Mouse (Mus musculus) embryonic fibroblast, embryonic 13.5 days (primary cell): ENCODE results near the gene Lin28b. TPM values are rescaled to one million over a fixed set of nuclear protein-coding genes. Genes with fewer than 3 reads are reported as not detected.
A peak's percentile ranks its signal among the peaks of the same experiment; 100 is the strongest.

Experiments used
- H3K27ac ChIP-seq: 2 replicates; pipeline ENCODE4 v1.5.1; 2012; ENCODE audit warnings: low read length, control low read depth, inconsistent platforms; ENCODE audit not compliant: insufficient read depth
- H3K4me1 ChIP-seq: 2 replicates; pipeline ENCODE4 v1.6.1; 2011; ENCODE audit warnings: low read length; ENCODE audit not compliant: control insufficient read depth, insufficient read depth
- H3K4me3 ChIP-seq: 2 replicates; pipeline ENCODE4 v1.5.1; 2011; ENCODE audit warnings: mild to moderate bottlenecking, control low read depth, low read length; ENCODE audit not compliant: insufficient read depth
- CTCF ChIP-seq: IDR thresholded peaks from 2 replicates; pipeline ENCODE4 v1.5.1; 2011; ENCODE audit warnings: mild to moderate bottlenecking, control low read depth, low read length, moderate library complexity, borderline replicate concordance; ENCODE audit not compliant: insufficient read depth
- POLR2A ChIP-seq: IDR thresholded peaks from 2 replicates; pipeline ENCODE4 v1.6.1; 2011; ENCODE audit warnings: low read depth, mild to moderate bottlenecking, control low read depth, low read length, moderate library complexity
- polyA plus RNA-seq: library from polyadenylated mRNA; stranded (reverse); fragments of >200 nt; gene quantifications from 2 replicates; pipeline ENCODE4 v1.2.4, GENCODE M21; 2011; ENCODE audit warnings: low read depth; ENCODE audit not compliant: missing spikeins, insufficient read length

The Lin28b gene
- polyA plus RNA-seq, result 0.09 TPM in 1 of 2 replicates, not detected in the other

DNA sequence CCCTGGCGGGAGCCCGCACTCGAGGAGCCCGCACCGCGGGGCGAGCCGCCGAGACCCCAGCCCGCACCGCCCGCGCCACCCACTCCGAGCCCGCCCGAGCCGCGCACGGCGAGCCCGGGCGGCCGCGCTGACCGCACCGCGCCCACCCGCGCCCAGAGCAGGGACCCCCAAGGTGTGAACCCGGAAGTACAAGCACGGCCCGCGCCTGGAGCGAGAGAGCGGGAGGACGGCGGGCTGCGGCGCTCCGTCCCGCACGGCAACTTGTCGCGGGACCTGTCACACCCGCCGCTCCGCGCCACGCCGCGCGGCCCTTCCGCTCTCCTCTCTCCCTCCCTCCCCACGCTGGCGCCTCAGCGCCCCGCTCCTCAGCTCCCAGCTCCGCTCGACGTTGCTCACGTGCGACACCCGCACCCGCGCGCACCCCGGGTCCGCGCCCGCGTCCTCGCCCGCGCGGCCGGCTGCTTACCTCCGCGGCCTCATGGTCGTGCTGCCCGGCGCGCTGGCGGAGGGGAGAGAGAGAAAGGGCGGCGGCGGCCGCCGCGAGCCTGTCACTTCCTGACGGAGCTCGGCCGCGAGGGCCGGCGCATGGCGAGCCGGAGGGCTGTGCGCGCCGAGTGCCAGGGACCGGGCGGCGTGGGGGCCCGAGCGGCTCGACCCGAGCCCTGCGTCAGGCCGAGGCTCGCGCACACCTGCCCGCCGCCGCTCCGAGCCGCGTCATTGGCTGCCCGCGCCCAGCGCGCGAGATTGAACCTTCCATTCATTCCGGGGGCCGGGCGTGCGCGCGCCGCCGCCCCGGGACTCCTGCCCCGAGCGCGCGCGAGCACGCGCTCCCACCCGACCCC lies at the start of gene Lin28b:
Lin28b (minus strand) TSS at position 635 of the 842 bp plus-strand sequence.
- no peaks in the 10 kb centered on the region for H3K4me1 ChIP-seq
- no peak within 1 kb of the TSS for H3K27ac ChIP-seq
- TF ChIP-seq CTCF (no peak), POLR2A (no peak)
- H3K4me3 ChIP-seq, result peak within 1 kb of the TSS; percentile 58

DNA sequence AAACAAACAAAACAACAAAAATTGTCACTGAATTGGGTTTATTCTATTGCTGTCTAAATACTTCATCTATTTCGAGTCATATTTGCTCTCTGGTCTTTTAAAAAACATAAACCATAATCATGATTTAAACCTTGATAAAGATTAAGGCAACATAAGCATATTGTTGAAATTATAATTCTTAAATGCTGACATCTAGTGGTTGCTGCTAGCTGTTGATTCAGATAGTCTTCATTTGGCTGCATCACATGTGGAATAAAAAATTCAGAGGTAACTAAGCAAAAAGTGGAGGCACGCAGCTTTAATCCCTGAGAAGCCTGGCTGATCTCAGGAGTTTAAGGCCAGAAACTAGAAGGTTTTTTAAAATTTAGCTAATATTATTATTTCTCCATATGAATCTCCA lies 25.6 kb upstream of the Lin28b start:
- no peak for TF ChIP-seq CTCF
- TF ChIP-seq POLR2A, result no peak
- no peak overlapping the region for H3K27ac ChIP-seq
- H3K4me3 ChIP-seq, result no peak overlapping the region
- H3K4me1 ChIP-seq, result no peaks in the 10 kb centered on the region

DNA sequence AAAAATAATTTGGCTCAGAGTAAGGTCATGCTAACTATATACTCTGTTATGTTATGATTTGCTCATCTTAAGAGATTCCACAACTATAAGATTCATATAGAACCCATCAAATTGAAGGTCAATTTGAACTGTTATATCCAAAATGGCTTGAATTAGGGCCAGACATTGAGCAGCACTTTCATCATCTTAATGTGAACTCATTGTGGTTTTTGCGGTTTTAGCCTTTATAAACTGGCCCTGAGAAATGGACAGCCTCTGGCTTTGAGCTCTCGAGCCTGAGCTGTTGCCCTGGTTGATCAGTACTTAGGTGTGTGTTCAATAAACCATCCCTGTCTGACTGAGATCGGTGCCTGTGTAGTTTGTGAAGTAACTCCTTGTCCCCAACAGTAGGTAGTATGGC lies 24.5 kb upstream of the Lin28b start:
- TF ChIP-seq CTCF (no peak), POLR2A (no peak)

DNA sequence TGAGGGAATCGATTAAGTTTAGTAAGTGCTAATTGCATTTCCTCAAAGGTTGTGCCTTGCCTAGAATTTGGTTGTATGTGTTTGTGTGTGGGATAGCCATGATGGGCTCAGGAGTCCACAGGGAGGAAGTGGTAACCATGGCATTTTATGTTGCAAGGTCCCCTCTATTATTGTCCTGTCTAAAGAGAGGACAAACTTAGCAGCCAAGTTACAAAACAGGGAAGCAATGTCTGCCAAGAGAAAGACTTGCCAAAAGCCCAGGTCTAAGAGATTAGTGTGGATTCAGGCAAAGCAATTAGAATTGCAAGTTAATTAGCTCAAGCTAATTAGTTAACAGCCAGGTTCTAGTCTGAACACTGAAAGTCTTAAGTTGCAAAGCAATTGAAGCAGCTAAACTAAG lies 14.1 kb upstream of the Lin28b start:
- no peaks in the 10 kb centered on the region for H3K4me1 ChIP-seq
- no peak overlapping the region for H3K4me3 ChIP-seq
- no peak overlapping the region for H3K27ac ChIP-seq
- no peak for TF ChIP-seq POLR2A
- TF ChIP-seq CTCF, result no peak

More for the DNA sequence above, 24.5 kb upstream of the Lin28b start:
- Histone ChIP-seq H3K27ac (no peak overlapping the region), H3K4me1 (no peaks in the 10 kb centered on the region), H3K4me3 (no peak overlapping the region)

DNA sequence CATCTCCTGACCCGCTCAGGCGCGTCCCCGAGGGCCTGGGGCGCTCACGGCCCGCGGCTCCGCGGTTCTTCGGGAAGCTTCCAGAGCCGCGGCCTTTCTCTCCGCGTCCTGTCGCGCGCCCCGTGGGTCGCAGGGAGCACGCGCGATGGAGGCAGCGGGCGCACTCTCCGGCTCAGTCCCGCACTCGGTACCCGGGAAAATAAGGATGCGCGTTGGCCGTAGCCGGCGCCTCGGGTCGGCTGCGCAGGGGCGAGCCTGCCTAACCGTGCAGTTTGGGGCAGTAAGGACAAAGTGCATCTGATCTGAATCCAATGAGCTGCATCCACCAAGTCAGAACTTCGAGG lies 380 bp upstream of the Lin28b start:
- peak overlapping the region; percentile 58 for H3K4me3 ChIP-seq

DNA sequence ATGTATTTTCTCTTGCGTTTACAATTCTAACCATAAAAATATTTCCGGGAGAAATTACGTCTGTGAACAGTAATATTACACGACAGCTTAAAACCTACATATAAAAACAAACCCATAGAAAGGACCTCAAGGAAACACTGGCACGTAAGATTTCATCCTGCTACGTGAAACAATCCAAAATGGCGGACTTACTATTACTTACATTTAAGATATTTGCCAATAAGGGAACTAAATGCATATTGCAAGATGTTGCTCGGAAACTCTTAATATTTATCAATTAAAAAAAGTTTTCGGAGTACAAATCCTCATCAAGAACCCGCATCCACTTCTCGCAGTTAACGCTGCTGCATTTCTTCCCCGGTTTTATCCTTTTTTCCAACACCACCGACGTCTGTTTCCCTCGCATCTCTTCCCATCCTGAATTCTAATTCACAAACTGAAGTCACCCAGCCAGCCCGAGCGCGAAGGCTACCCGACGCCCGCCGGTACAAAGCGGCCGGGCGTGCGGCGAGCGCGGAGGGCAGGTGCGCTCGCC lies 902 bp downstream of the Lin28b start:
- H3K4me1 ChIP-seq, result no peaks in the 10 kb centered on the region
- no peak overlapping the region for H3K27ac ChIP-seq
- TF ChIP-seq POLR2A, result no peak
- TF ChIP-seq CTCF, result no peak
- peak overlapping the region; percentile 16; the same call in 1 of the 2 replicates for H3K4me3 ChIP-seq

More for the DNA sequence above, 380 bp upstream of the Lin28b start:
- no peak overlapping the region for H3K27ac ChIP-seq
- no peak for TF ChIP-seq CTCF
- no peak for TF ChIP-seq POLR2A
- no peaks in the 10 kb centered on the region for H3K4me1 ChIP-seq

DNA sequence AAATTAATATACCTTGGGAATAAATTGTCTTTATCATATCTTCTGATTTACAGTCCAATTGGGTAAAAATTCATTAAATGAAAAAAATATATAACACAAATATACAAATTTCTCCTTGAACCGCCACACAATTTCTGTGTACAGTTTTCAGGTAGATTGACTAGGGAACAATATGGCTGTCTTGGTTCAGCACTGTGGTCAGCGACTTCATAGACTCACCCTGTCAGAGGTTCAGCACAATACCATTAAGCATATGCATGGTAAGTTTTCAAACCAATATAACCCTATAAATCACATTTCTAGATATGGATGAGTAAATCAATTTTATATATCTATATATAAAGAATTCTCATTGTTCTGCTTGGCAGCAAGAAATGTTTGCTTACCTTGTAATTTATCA lies 3.0 kb downstream of the Lin28b start:
- H3K4me3 ChIP-seq, result no peak overlapping the region
- no peak for TF ChIP-seq POLR2A
- TF ChIP-seq CTCF, result no peak
- no peaks in the 10 kb centered on the region for H3K4me1 ChIP-seq
- H3K27ac ChIP-seq, result no peak overlapping the region

DNA sequence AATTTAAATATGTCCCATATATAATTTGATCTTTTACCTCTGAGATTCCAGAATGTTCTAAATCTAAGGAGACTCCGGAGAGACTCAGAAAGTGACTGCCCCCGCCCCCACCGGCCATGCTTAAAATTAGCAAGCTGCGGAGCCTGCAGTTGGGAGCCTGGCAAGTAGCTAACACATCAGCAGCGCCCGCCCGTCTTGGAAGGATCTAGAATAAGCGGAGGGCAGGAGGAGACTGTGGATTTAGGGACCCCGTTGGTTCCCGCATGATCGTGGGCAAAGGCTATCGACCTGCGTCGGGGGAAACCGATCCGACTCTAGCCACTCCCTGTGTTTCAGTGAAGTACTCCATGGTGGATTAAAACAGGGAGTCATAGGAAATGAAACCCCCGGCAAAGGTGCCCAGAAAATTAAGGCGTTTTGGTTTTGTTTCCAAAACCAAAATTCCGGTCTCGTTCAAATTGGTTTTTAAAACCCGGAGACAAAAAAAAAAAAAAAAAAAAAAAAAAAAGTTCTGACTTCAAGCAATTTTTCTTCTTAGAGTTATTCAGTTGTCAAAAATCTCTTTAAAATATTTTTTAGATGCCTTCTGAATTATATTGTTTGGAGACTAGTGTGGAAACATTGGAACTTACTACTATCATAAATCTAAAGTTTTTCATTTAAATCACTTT lies 12.4 kb downstream of the Lin28b start:
- TF ChIP-seq POLR2A (no peak), CTCF (no peak)
- Histone ChIP-seq H3K4me1 (no peaks in the 10 kb centered on the region), H3K4me3 (peak overlapping the region; percentile 29), H3K27ac (no peak overlapping the region)

DNA sequence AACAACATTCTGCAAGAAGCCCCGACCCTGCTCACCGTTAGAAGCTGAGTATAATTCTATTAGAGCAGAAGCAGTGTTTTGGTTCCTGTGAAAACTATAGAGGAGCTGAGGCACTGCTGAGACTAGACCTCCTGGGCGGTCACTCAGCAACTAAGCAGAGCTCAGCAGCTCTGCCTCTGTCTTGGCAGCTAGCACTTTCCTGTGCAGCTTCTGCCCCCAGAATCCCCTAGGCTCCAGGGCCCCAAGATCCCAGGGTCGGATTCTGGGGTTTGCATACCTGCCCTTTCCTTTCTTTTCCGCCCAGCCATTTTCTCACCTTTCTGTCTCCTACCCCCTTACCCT lies 13.1 kb downstream of the Lin28b start:
- Histone ChIP-seq H3K27ac (no peak overlapping the region), H3K4me1 (no peaks in the 10 kb centered on the region), H3K4me3 (no peak overlapping the region)
- TF ChIP-seq CTCF (no peak), POLR2A (no peak)

DNA sequence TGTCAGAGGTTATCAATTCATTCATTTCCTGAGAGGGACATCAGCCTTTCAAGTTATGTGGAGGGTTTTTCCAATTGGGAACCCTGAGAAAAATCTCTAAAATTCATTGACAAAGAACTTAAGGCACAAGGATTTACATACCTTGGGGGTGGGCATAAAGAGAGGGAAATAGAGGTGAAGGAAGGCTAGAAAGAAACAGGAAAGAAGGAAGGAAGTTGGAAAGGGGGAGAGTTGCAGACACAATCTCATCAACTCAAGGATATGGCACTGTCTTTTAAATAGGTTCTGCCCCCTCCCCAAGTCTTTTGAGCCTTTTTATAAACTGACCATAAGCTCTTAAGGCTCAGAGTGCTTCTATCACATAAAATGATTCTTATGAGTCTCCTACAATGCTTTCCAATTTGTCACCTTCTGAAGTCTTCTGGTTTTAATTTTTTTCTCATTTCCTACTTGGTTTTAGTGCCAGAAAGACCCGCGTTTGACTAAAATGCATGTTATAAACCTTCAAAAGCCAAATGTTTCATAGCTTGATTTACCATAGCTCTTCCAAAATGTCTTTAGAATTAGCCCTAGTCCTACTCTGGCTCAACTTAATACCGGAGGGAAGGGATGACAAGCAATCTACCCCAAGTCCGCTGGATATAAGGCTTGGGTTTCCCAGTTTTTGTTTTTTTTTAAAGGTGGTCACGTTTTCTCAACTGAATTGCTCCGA lies 13.6 kb downstream of the Lin28b start:
- Histone ChIP-seq H3K4me3 (no peak overlapping the region), H3K4me1 (no peaks in the 10 kb centered on the region; the same call in 1 of the 2 replicates), H3K27ac (no peak overlapping the region)
- TF ChIP-seq POLR2A (no peak), CTCF (no peak)
